In the genomic region with DNA sequence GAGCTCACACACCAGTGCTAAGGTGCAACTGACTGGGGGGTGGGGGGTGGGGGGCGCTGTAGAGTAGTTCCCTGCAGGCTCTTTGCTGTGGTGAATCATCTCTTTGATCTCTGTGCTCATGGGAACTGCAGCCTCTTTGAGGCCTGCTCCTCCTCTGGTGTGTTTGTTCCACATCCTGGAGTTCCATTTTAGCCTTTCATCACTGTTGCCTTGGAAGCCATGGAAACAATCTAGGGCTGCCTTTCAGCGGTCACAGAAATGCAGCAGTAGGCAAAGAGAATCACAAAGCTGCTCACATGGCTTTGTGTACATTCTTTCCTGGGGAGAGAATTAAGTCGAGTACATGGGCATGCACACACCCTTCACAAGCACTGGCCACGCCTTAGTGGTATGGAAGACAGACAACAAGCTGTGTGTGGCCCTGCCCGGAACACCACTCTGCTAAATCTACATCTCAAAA, we compare ENCODE assay signal across 8 mouse cellular contexts.
DNase-seq lines count a peak whose midpoint lies in the region; ATAC-seq lines count a peak whose summit lies in the region.
"Had no signal": no experiment of that assay in that cellular context is flagged by ENCODE, and none has a peak within 500 bp of the region (broad histone marks: within the 10 kb centered on the region; RNA-seq: fewer than 3 reads in every experiment).

No protein-coding gene starts in this region.

- no peak overlapping the region for H3K4me2 ChIP-seq in hindbrain, embryonic 16.5 days (ENCODE audit: low read length)
- H3K4me2 ChIP-seq in stomach, embryonic 15.5 days: no peak overlapping the region

- H3K27me3 ChIP-seq in hindbrain, embryonic 16.5 days (replicated peaks; ENCODE audit: control insufficient read depth, insufficient read depth, low read length): no peaks in the 10 kb centered on the region
- no peaks in the 10 kb centered on the region for H3K27me3 ChIP-seq in stomach, embryonic 15.5 days (replicated peaks)

- peaks cover 3% of the 10 kb centered on the region; the same call in 1 of the 2 replicates for H3K4me1 ChIP-seq in hindbrain, embryonic 16.5 days (ENCODE audit: control insufficient read depth, insufficient read depth, low read depth, low read length)
- H3K4me1 ChIP-seq in stomach, embryonic 15.5 days: no peaks in the 10 kb centered on the region

- WGBS in hindbrain, embryonic 16.5 days: 11% methylated on average over 5 of the region's 5 CpGs
- WGBS in stomach, embryonic 15.5 days: 49% methylated on average over 5 of the region's 5 CpGs

- peak; percentile 5 for DNase-seq in right cerebral cortex, adult 18-20 months
- DNase-seq in right cerebral cortex, postnatal 36 days (ENCODE audit: low spot score in 2 of 2): no peak
- peak; percentile 57 for DNase-seq in embryo, embryonic 10 days (ENCODE audit: low spot score)
- no peak for DNase-seq in yolk sac, embryonic 10.5 days (ENCODE audit: low spot score)
- DNase-seq: kidney, adult 2 months had no signal

- no peak overlapping the region for H3K27ac ChIP-seq in hindbrain, embryonic 16.5 days (ENCODE audit: low read depth, low read length)
- no peak overlapping the region for H3K27ac ChIP-seq in stomach, embryonic 15.5 days

- no peak overlapping the region for H3K9ac ChIP-seq in hindbrain, embryonic 16.5 days (ENCODE audit: low read depth, low read length)
- no peak overlapping the region for H3K9ac ChIP-seq in stomach, embryonic 15.5 days

- no peak overlapping the region for H3K4me3 ChIP-seq in hindbrain, embryonic 16.5 days (ENCODE audit: low read length)
- no peak overlapping the region for H3K4me3 ChIP-seq in stomach, embryonic 15.5 days (replicated peaks)

- H3K36me3 ChIP-seq in hindbrain, embryonic 16.5 days (ENCODE audit: control insufficient read depth, insufficient read depth, low read length): no peaks in the 10 kb centered on the region
- H3K36me3 ChIP-seq in stomach, embryonic 15.5 days: peaks cover 11% of the 10 kb centered on the region

- peak; percentile 79 for ATAC-seq in hindbrain, embryonic 16.5 days
- peak; percentile 81 for ATAC-seq in stomach, embryonic 15.5 days (ENCODE audit: insufficient read depth, low FRiP score, low read depth)
- ATAC-seq in monocyte, adult 5-6 weeks (replicated peaks; ENCODE audit: insufficient number of reproducible peaks, low FRiP score, low TSS enrichment, poor library complexity, severe bottlenecking): no peak

- H3K9me3 ChIP-seq in hindbrain, embryonic 16.5 days (ENCODE audit: control insufficient read depth, low read length): no peaks in the 10 kb centered on the region
- H3K9me3 ChIP-seq in stomach, embryonic 15.5 days: no peaks in the 10 kb centered on the region

Comparison
In these comparisons a context has a peak if more than half of its experiments do, and no peak if none do; other contexts are left out.
1. DNase-seq: peak in right cerebral cortex, adult 18-20 months (single experiment) and embryo, embryonic 10 days (single experiment); none in right cerebral cortex, postnatal 36 days (0 of 2) and yolk sac, embryonic 10.5 days (single experiment).